Mouse (Mus musculus): ENCODE results near the gene Cdyl2.

DNA sequence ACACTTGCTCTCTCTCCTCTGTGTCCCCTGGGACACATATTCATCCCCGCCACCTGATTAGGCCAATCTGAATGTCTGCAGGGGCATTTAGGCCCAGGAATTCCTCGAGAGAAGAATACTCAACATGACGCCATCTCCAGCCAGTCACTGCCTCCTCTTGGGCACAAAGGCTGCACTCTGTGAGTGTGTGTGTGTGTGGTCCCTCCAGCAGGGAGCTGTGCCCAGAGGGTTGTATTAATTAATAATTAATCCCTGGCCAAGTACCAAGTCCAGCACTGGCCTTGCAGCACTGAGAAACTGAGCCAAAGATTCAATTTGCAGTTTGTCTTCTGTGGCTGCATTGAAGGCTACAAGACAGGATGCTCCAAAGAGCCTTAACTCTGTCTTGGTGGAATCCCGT lies 79.8 kb downstream of the Cdyl2 start:
- TF ChIP-seq POLR2A (IDR thresholded peaks at IDR 0.05; ENCODE audit: borderline replicate concordance, extremely low read depth, insufficient read depth, insufficient read length, poor library complexity, severe bottlenecking) (no peak), CTCF (IDR thresholded peaks at IDR 0.05; ENCODE audit: borderline replicate concordance, extremely low read depth, insufficient read depth, insufficient read length) (no peak)

Data from brain, embryonic 14.5 days (tissue).